Mouse (Mus musculus) midbrain, embryonic 14.5 days (tissue): Measurements from ENCODE around the gene Krba1. TPM values are rescaled to one million over a fixed set of nuclear protein-coding genes. Genes with fewer than 3 reads are reported as not detected.

Source experiments
- ATAC-seq: fragments of 200-750 bp; cut with Nextera tagmentation; 2 replicates; pipeline ENCODE4 v1.8.0; 2017; ENCODE audit warnings: moderate number of reproducible peaks, moderate library complexity; ENCODE audit not compliant: low FRiP score, low TSS enrichment
- DNase-seq: peaks from one replicate; pipeline ENCODE4 v3.0.0-alpha.2; 2015
- H3K27ac ChIP-seq: fragments of 300-500 bp; sonication (generic); replicated peaks from 2 replicates; pipeline ENCODE4 v1.5.1; 2014; ENCODE audit warnings: mild to moderate bottlenecking, low read depth, low read length, moderate library complexity
- H3K27me3 ChIP-seq: fragments of 300-500 bp; sonication (generic); 2 replicates; pipeline ENCODE4 v1.6.1; 2014; ENCODE audit warnings: low read length, control low read depth, mixed read lengths; ENCODE audit not compliant: control insufficient read depth, insufficient read depth
- H3K36me3 ChIP-seq: fragments of 300-500 bp; sonication (generic); 2 replicates; pipeline ENCODE4 v1.6.1; 2014; ENCODE audit warnings: low read length, control low read depth; ENCODE audit not compliant: control insufficient read depth, insufficient read depth
- H3K4me1 ChIP-seq: fragments of 300-500 bp; sonication (generic); 2 replicates; pipeline ENCODE4 v1.6.1; 2014; ENCODE audit warnings: mild to moderate bottlenecking, antibody characterized with exemption, low read length, control low read depth; ENCODE audit not compliant: control insufficient read depth, insufficient read depth
- H3K4me2 ChIP-seq: fragments of 300-500 bp; sonication (generic); 2 replicates; pipeline ENCODE4 v1.6.1; 2014; ENCODE audit warnings: mild to moderate bottlenecking, low read length, moderate library complexity
- H3K4me3 ChIP-seq: fragments of 300-500 bp; sonication (generic); replicated peaks from 2 replicates; pipeline ENCODE4 v1.5.1; 2014; ENCODE audit warnings: low read depth, low read length
- H3K9ac ChIP-seq: fragments of 300-500 bp; sonication (generic); replicated peaks from 2 replicates; pipeline ENCODE4 v1.6.1; 2014; ENCODE audit warnings: mild to moderate bottlenecking, low read length, moderate library complexity
- H3K9me3 ChIP-seq: fragments of 300-500 bp; sonication (generic); 2 replicates; pipeline ENCODE4 v1.6.1; 2016; ENCODE audit warnings: low read length, control low read depth, mixed read lengths; ENCODE audit not compliant: control insufficient read depth
- WGBS: fragments of 180-500 bp; shearing (Covaris S2); extraction: QIAGEN DNeasy Blood & Tissue Kit; methylation state at CpG from one replicate; pipeline ENCODE4 v1.1.7; 2014; 5-methylcytosine and 5-hydroxymethylcytosine counted together
- microRNA-seq: library from miRNA; unstranded; fragments of <30 nt; microRNA quantifications from one replicate; pipeline ENCODE4, GENCODE M21; 2016
- polyA plus RNA-seq: library from polyadenylated mRNA; unstranded; fragments of >200 nt; fragmentation: Nextera tagmentation; extraction: Ambion mirVana; gene quantifications from 2 replicates; pipeline ENCODE4 v1.2.1, GENCODE M21; 2014

Krba1 gene
- polyA plus RNA-seq, 1 experiment from 2014 or later = 28.0 TPM

DNA sequence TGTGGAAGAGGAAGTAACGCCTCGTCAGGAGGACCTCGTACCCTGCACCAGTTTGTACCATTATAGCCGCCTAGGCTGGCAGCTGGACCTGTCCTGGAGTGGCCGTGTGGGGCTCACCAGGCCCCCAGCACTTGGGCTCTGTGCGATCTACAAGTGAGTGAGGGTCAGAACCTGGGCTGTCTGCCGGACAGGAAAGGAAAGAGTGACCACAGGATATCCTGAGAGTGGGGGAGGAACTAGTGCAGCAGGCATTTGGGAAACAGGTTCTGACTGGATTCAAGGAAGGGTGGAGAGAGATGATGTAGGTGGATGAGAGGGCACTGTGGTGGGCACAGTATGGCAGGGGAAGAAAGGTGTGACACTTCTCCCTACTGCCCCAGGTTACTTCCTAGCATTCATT is 53.1 kb downstream of the Krba1 start:
- no peaks in the 10 kb centered on the region for H3K9me3 ChIP-seq
- H3K4me2 ChIP-seq = no peak overlapping the region
- peaks cover 2% of the 10 kb centered on the region; the same call in 1 of the 2 replicates for H3K4me1 ChIP-seq
- no peaks in the 10 kb centered on the region for H3K36me3 ChIP-seq
- WGBS = 86% methylated on average over 7 of the region's 7 CpGs
- no peak overlapping the region for H3K9ac ChIP-seq
- ATAC-seq (no peak), DNase-seq (no peak)
- H3K27ac ChIP-seq = no peak overlapping the region
- H3K4me3 ChIP-seq = no peak overlapping the region
- H3K27me3 ChIP-seq = no peaks in the 10 kb centered on the region

DNA sequence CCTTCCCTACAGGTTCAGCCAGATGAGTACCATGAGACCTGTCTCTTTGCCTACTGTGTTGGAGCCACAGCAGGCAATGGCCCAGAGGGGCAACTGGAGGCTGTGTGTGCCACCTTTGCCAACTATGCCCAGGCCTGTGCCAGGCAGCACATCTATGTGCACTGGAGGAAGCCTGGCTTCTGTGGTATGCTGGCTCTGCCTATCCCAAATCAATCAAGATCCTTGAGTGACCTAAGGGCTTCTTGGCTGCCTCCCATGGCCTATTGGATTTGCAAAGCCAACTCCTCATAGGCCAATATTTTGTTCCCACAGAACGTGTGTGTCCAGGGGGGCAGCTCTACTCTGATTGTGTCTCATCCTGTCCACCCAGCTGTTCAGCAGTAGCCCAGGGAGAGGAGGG is 56.8 kb downstream of the Krba1 start:
- ATAC-seq = no peak
- no peak for DNase-seq
- Histone ChIP-seq H3K4me2 (no peak overlapping the region), H3K36me3 (no peaks in the 10 kb centered on the region), H3K27ac (no peak overlapping the region), H3K27me3 (no peaks in the 10 kb centered on the region), H3K4me3 (no peak overlapping the region), H3K9me3 (no peaks in the 10 kb centered on the region), H3K4me1 (no peaks in the 10 kb centered on the region), H3K9ac (no peak overlapping the region)
- 40% methylated on average over 1 of the region's 1 CpGs for WGBS

DNA sequence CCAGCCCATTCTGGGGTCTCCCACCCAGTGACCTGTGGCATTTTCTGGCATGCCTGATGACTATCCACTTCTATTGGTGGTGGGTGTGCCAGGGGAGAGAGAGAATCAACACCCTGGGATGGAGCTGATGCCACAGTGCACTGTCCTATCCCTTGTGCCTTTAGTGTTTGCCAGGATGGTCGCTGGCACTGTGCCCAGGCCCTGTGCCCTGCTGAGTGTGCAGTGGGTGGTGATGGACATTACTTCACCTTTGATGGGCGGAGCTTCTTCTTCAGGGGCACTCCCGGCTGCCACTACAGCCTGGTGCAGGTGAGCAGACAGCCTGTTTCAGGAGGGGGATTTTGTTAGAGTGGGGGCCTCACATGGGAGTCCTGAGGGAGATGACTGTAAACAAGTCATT is 57.4 kb downstream of the Krba1 start:
- no peaks in the 10 kb centered on the region for H3K27me3 ChIP-seq
- H3K9me3 ChIP-seq = no peaks in the 10 kb centered on the region
- ATAC-seq (no peak), DNase-seq (no peak)
- no peaks in the 10 kb centered on the region for H3K4me1 ChIP-seq
- H3K4me3 ChIP-seq = no peak overlapping the region
- no peak overlapping the region for H3K4me2 ChIP-seq
- H3K36me3 ChIP-seq = no peaks in the 10 kb centered on the region
- no peak overlapping the region for H3K27ac ChIP-seq
- 67% methylated on average over 3 of the region's 3 CpGs for WGBS
- no peak overlapping the region for H3K9ac ChIP-seq

DNA sequence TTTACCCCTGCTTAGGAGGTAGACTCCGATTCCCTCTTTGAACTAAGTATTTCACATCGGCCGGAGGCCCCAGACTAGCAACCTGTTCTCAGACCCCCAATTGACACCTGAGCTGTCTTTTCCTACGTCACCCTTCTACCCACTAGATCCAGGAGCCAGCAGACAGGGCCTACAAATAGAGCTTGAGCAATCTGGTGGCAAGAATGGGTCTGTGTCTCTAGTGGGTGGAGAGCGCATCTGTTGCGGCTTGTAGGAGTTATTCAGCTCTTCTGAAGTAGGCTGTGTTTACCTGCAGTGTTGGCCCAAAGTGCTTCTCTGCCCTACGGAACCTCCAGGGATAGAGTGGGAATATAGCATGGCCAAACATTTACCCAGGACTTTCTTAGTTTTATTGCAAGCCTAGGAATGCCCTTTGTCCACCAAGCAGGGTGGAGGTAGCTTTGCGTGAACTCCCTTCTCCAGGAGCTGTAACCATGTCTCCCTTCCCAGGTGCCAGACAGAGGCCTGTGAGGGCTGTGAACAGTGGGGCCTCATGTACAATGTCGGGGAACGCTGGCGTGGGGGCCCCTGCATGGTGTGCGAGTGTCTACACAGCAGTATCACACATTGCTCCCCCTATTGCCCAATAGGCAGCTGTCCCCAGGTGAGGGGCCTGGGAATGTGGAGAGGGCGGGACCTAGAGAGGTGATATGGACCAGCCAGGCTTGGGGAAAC is 69.7 kb downstream of the Krba1 start:
- ATAC-seq = no peak
- H3K27ac ChIP-seq = no peak overlapping the region
- DNase-seq = no peak
- H3K4me2 ChIP-seq = no peak overlapping the region
- no peaks in the 10 kb centered on the region for H3K36me3 ChIP-seq
- H3K4me1 ChIP-seq = no peaks in the 10 kb centered on the region
- WGBS = 93% methylated on average over 13 of the region's 13 CpGs
- no peaks in the 10 kb centered on the region for H3K27me3 ChIP-seq
- no peaks in the 10 kb centered on the region for H3K9me3 ChIP-seq
- H3K9ac ChIP-seq = no peak overlapping the region
- no peak overlapping the region for H3K4me3 ChIP-seq

DNA sequence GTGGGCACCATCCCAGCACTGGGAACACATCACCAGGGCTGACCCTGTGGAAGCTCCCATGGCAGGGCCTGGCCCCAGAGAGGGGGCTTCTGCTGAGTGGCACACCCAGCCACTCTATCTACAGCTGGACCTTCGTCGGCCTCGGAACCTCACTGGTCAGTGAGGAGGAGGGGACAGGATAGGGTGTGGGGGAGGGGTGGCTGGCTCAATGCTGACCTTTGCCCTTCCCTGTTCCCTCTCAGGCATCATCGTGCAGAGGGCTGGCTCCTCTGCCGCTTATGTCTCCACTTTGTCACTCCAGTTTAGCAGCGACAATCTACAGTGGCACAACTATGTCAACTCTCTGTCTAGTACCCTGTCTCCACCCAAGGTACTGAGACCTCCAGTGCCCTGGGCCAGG is 71.3 kb downstream of the Krba1 start:
- Histone ChIP-seq H3K9ac (no peak overlapping the region), H3K4me2 (no peak overlapping the region), H3K4me3 (no peak overlapping the region), H3K4me1 (no peaks in the 10 kb centered on the region), H3K9me3 (no peaks in the 10 kb centered on the region), H3K27me3 (no peaks in the 10 kb centered on the region), H3K36me3 (no peaks in the 10 kb centered on the region), H3K27ac (no peak overlapping the region)
- 33% methylated on average over 6 of the region's 6 CpGs for WGBS
- ATAC-seq (no peak), DNase-seq (no peak)

- Histone ChIP-seq H3K4me1 (no peaks in the 10 kb centered on the region), H3K9ac (no peak overlapping the region), H3K4me2 (no peak overlapping the region), H3K4me3 (no peak overlapping the region), H3K27ac (no peak overlapping the region), H3K27me3 (no peaks in the 10 kb centered on the region), H3K36me3 (no peaks in the 10 kb centered on the region), H3K9me3 (no peaks in the 10 kb centered on the region)
- no peak for DNase-seq
- WGBS = 91% methylated on average over 7 of the region's 7 CpGs
- ATAC-seq = no peak
These were observed 72.1 kb downstream of the Krba1 start for GRCm38 (mm10) chr6:48467490-48467889.

Small RNA genes within 50 kb of the gene (microRNA-seq; reads per million reads assigned to microRNA genes)
- gene Gm24325 = not detected

Other genes starting within 250 kb of the Krba1 start
- 31.1 and 38.8 TPM in 2 replicates for gene Zfp467, start 50.2 kb downstream of the Krba1 start, polyA plus RNA-seq
- gene Sspo, start 52.6 kb downstream of the Krba1 start, polyA plus RNA-seq = 0.39 and 0.49 TPM in 2 replicates
- gene Atp6v0e2, start 142.0 kb downstream of the Krba1 start, polyA plus RNA-seq = 190 and 241 TPM in 2 replicates
- 11.0 and 20.1 TPM in 2 replicates for gene Lrrc61, start 159.2 kb downstream of the Krba1 start, polyA plus RNA-seq
- 1.5 and 3.6 TPM in 2 replicates for gene Rarres2, start 177.2 kb downstream of the Krba1 start, polyA plus RNA-seq
- gene Gm45021, start 194.0 kb downstream of the Krba1 start, polyA plus RNA-seq = not detected in 2 replicates
- gene Repin1, start 198.3 kb downstream of the Krba1 start, polyA plus RNA-seq = 44.3 and 47.0 TPM in 2 replicates
- gene Gm44965, start 198.4 kb downstream of the Krba1 start, polyA plus RNA-seq = 0.94 TPM in 1 of 2 replicates, not detected in the other
- gene Zfp775, start 206.5 kb downstream of the Krba1 start, polyA plus RNA-seq = 14.6 and 17.5 TPM in 2 replicates
- 14.2 and 17.8 TPM in 2 replicates for gene AI854703, start 231.2 kb downstream of the Krba1 start, polyA plus RNA-seq